Mouse (Mus musculus): Measurements from ENCODE around the gene Olfr791.

DNA sequence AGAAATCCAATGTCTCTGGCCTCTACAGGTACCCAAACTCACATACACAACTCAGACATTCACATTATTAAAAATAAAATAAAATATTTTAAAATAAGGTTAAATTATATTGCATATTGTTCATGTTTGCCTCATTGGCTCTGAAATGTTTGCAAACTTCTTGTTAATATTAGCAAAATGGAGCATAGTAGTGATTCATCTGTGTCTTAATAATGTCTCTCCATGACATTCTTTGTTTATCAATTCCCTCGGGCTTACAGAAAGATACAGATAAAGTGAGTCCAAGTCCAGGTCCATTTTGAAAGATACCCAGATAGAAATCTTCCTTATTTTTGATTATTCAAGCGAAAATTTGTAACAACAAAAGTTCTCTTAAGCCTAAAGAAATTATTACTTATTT lies 37.1 kb upstream of the Olfr791 start, which contains the start of gene Olfr789:
- TF ChIP-seq GATA1 (IDR thresholded peaks at IDR 0.05; ENCODE audit: borderline replicate concordance, low read length) = no peak
- TF ChIP-seq FLI1 (IDR thresholded peaks at IDR 0.05; ENCODE audit: low read length) = no peak
